Mouse (Mus musculus) C2C12 (cell line): ENCODE results near the gene Pms2.

Experiments used
- CTCF ChIP-seq: IDR thresholded peaks from one replicate; pipeline ENCODE4 v1.5.1; 2011; ENCODE audit not compliant: control insufficient read depth, insufficient read depth, insufficient read length
- FOSL1 ChIP-seq: IDR thresholded peaks from one replicate; pipeline ENCODE4 v1.8.0; 2011; ENCODE audit warnings: mild to moderate bottlenecking, low read length; ENCODE audit not compliant: poor library complexity, insufficient read depth, severe bottlenecking
- MYOD1 ChIP-seq: IDR thresholded peaks from one replicate; pipeline ENCODE4 v1.6.1; 2011; ENCODE audit warnings: low read depth; ENCODE audit not compliant: control insufficient read depth, insufficient read length
- MYOG ChIP-seq: IDR thresholded peaks from one replicate; pipeline ENCODE4 v1.6.1; 2011; ENCODE audit not compliant: control insufficient read depth, insufficient read length; ENCODE audit errors: extremely low read depth

DNA sequence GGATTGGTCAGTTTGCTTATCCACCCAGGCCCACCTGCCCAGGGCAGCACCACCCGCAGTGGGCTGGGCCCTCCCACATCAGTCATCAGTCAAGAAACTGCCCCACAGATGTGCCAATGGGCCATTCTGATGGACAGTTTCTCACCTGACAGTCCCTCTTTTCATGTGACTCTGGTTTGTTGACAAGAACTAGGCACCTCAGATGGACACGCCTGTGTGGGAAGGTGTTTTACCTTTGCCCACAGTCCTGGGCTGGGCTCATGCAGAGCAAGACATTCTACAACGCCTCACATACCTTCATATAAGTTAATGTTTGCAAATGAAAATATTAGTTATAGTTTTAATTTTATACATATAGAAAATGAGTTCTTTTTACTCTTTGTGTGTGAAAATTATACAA lies 8.4 kb downstream of the Pms2 start:
- TF ChIP-seq CTCF (no peak), MYOG (no peak), FOSL1 (no peak), MYOD1 (no peak)
